Mouse (Mus musculus): ENCODE measurements around the gene Ppp1r13l. TPM values are rescaled to one million over a fixed set of nuclear protein-coding genes. Genes with fewer than 3 reads are reported as not detected.
A peak's percentile ranks its signal among the peaks of the same experiment; 100 is the strongest.

Ppp1r13l gene
- polyA plus RNA-seq, 1 experiment: 5.9 TPM

GRCm38 (mm10) chr7:19343210-19343808, 16.2 kb upstream of the Ppp1r13l start:
- no peak overlapping the region for H3K27ac ChIP-seq (ENCODE audit: insufficient read depth, low read depth, low read length)
- H3K4me3 ChIP-seq (ENCODE audit: insufficient read depth, low read depth, low read length): no peak overlapping the region
- no peaks in the 10 kb centered on the region for H3K27me3 ChIP-seq (replicated peaks; ENCODE audit: control insufficient read depth, insufficient read depth, low read length)
- peaks cover 8% of the 10 kb centered on the region; the same call in 1 of the 2 replicates for H3K4me1 ChIP-seq (ENCODE audit: control insufficient read depth, insufficient read depth, low read length)
- under 1% methylated on average over 11 of the region's 11 CpGs for WGBS
- peak; percentile 97 for TF ChIP-seq CTCF (conservative IDR thresholded peaks at IDR 0.05; ENCODE audit: insufficient read depth, insufficient read length, low read depth, low read length)
- no peak for TF ChIP-seq POLR2A (IDR thresholded peaks at IDR 0.05; ENCODE audit: low read depth, low read length)
- no peaks in the 10 kb centered on the region for H3K36me3 ChIP-seq (ENCODE audit: control insufficient read depth, insufficient read depth, low read length)
- peak; percentile 81 for DNase-seq

- DNase-seq: no peak
- Histone ChIP-seq H3K4me3 (ENCODE audit: insufficient read depth, low read depth, low read length) (peak within 1 kb of the TSS; percentile 79), H3K27ac (ENCODE audit: insufficient read depth, low read depth, low read length) (peak within 1 kb of the TSS; percentile 84), H3K36me3 (ENCODE audit: control insufficient read depth, insufficient read depth, low read length) (no peaks in the 10 kb centered on the region), H3K27me3 (replicated peaks; ENCODE audit: control insufficient read depth, insufficient read depth, low read length) (no peaks in the 10 kb centered on the region), H3K4me1 (ENCODE audit: control insufficient read depth, insufficient read depth, low read length) (peaks cover 8% of the 10 kb centered on the region; the same call in 1 of the 2 replicates)
- 14% methylated on average over 12 of the region's 12 CpGs for WGBS
- TF ChIP-seq CTCF (conservative IDR thresholded peaks at IDR 0.05; ENCODE audit: insufficient read depth, insufficient read length, low read depth, low read length) (no peak), POLR2A (IDR thresholded peaks at IDR 0.05; ENCODE audit: low read depth, low read length) (no peak)
Observed at GRCm38 (mm10) chr7:19344237-19344847, 15.2 kb upstream of the Ppp1r13l start, which contains the start of gene Ercc1. Gene Ercc1 (plus strand): TSS chr7:19344778.

DNA sequence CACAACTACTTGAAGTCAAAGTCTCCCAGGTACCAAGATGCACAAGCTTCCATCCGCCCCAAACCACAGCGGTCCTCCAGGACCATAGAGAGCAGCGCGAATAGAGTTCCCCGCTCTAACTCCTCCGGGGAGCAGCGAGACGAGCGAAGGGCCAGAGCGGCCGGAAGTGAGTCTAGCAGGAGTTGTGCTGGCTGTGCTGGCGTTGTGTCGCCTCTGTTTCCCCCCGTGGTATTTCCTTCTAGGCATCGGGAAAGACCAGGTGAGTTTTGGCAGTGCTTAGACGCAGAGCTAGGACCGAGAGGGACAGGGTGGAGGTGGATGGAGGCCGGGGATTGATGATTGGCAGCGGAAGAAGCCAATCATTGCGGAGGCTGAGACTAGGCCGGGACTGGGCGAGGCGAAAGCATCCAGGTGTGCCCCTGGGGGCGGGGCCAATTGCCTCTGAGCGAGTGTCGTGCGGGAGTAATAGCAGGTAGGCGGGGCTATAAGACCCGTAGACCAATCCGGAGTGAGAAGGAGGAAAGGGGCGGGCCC, 14.5 kb upstream of the Ppp1r13l start:
- Histone ChIP-seq H3K4me3 (ENCODE audit: insufficient read depth, low read depth, low read length) (peak overlapping the region; percentile 79), H3K27ac (ENCODE audit: insufficient read depth, low read depth, low read length) (peak overlapping the region; percentile 84), H3K27me3 (replicated peaks; ENCODE audit: control insufficient read depth, insufficient read depth, low read length) (no peaks in the 10 kb centered on the region), H3K36me3 (ENCODE audit: control insufficient read depth, insufficient read depth, low read length) (no peaks in the 10 kb centered on the region), H3K4me1 (ENCODE audit: control insufficient read depth, insufficient read depth, low read length) (peaks cover 8% of the 10 kb centered on the region; the same call in 1 of the 2 replicates)
- peak; percentile 99 for DNase-seq
- WGBS: under 1% methylated on average over 31 of the region's 31 CpGs
- TF ChIP-seq CTCF (conservative IDR thresholded peaks at IDR 0.05; ENCODE audit: insufficient read depth, insufficient read length, low read depth, low read length) (no peak), POLR2A (IDR thresholded peaks at IDR 0.05; ENCODE audit: low read depth, low read length) (peak; percentile 5)

DNA sequence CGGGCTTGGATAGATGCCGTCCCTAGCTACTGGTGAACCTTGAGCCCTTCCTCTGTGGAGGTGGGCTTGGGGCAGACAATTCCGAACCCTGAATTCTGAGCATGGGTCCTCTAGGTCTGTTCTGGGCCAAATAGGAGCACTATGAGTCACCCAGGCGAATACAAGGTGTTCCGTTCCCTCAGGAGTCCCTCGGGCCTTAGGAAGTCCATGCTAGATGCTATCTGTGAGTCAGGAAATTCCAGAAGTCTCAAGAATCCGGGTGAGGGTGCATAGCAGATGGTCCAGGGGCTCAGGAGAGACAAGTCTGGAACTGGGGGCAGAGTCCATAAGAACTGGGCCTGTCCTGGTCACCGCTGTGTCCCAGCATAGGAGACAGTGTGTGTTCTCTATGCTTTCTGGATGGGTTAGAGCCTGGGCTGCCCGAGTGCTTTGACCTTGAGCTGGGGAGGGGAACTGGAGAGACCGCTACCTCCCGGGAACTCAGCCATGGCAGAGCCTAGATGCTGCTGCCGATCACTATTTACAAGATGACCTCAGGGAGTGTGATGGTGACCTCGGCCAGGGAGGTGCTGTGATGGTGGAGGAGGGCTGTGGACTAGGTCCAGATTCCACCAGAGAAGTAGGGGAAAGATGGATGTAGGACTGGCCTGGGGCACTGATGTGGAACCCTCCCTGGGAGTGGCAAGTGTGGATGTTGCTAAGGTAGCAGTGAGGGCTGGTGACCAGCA, 10.2 kb upstream of the Ppp1r13l start:
- H3K4me3 ChIP-seq (ENCODE audit: insufficient read depth, low read depth, low read length): no peak overlapping the region
- peak overlapping the region; percentile 48 for H3K27ac ChIP-seq (ENCODE audit: insufficient read depth, low read depth, low read length)
- H3K27me3 ChIP-seq (replicated peaks; ENCODE audit: control insufficient read depth, insufficient read depth, low read length): no peaks in the 10 kb centered on the region
- TF ChIP-seq POLR2A (IDR thresholded peaks at IDR 0.05; ENCODE audit: low read depth, low read length) (no peak), CTCF (conservative IDR thresholded peaks at IDR 0.05; ENCODE audit: insufficient read depth, insufficient read length, low read depth, low read length) (no peak)
- WGBS: 45% methylated on average over 13 of the region's 13 CpGs
- no peaks in the 10 kb centered on the region for H3K36me3 ChIP-seq (ENCODE audit: control insufficient read depth, insufficient read depth, low read length)
- H3K4me1 ChIP-seq (ENCODE audit: control insufficient read depth, insufficient read depth, low read length): peaks cover 2% of the 10 kb centered on the region; the same call in 1 of the 2 replicates
- DNase-seq: peak; percentile 38

DNA sequence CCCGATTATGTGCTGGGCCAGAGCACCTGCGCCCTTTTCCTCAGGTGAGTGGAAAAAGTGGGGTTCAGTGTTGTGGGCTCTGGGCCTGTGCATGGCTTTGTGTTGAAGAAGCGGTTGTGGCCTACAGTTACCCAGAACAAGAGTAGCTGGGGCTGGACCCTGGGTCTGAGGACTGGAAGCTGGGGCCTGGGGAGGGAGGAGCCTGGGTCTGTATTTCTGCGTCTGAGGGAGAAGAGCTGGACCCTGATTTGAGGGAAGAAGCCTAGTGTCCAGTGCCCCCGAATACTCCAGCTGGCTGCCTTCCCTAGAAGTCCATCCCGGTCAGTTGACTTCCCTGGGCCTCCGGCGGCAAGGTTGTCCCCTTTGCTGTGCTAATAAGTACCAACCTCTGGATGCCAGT, 9.3 kb upstream of the Ppp1r13l start:
- H3K4me3 ChIP-seq (ENCODE audit: insufficient read depth, low read depth, low read length): no peak overlapping the region

GRCm38 (mm10) chr7:19354991-19355390, 4.6 kb upstream of the Ppp1r13l start:
- no peaks in the 10 kb centered on the region for H3K27me3 ChIP-seq (replicated peaks; ENCODE audit: control insufficient read depth, insufficient read depth, low read length)
- no peaks in the 10 kb centered on the region; the same call in 1 of the 2 replicates for H3K4me1 ChIP-seq (ENCODE audit: control insufficient read depth, insufficient read depth, low read length)
- H3K4me3 ChIP-seq (ENCODE audit: insufficient read depth, low read depth, low read length): no peak overlapping the region
- no peak for TF ChIP-seq CTCF (conservative IDR thresholded peaks at IDR 0.05; ENCODE audit: insufficient read depth, insufficient read length, low read depth, low read length)
- no peak for TF ChIP-seq POLR2A (IDR thresholded peaks at IDR 0.05; ENCODE audit: low read depth, low read length)
- WGBS: 84% methylated on average over 5 of the region's 5 CpGs
- no peaks in the 10 kb centered on the region for H3K36me3 ChIP-seq (ENCODE audit: control insufficient read depth, insufficient read depth, low read length)
- DNase-seq: no peak
- H3K27ac ChIP-seq (ENCODE audit: insufficient read depth, low read depth, low read length): no peak overlapping the region

More for the DNA sequence above, 9.3 kb upstream of the Ppp1r13l start:
- DNase-seq: no peak
- TF ChIP-seq POLR2A (IDR thresholded peaks at IDR 0.05; ENCODE audit: low read depth, low read length) (no peak), CTCF (conservative IDR thresholded peaks at IDR 0.05; ENCODE audit: insufficient read depth, insufficient read length, low read depth, low read length) (no peak)
- WGBS: 90% methylated on average over 8 of the region's 8 CpGs
- no peaks in the 10 kb centered on the region for H3K27me3 ChIP-seq (replicated peaks; ENCODE audit: control insufficient read depth, insufficient read depth, low read length)
- no peaks in the 10 kb centered on the region for H3K36me3 ChIP-seq (ENCODE audit: control insufficient read depth, insufficient read depth, low read length)
- H3K27ac ChIP-seq (ENCODE audit: insufficient read depth, low read depth, low read length): no peak overlapping the region
- no peaks in the 10 kb centered on the region; the same call in 1 of the 2 replicates for H3K4me1 ChIP-seq (ENCODE audit: control insufficient read depth, insufficient read depth, low read length)

Data from kidney, adult 2 months (tissue).